Mouse (Mus musculus): ENCODE results near the gene Zfp784. TPM values are rescaled to one million over a fixed set of nuclear protein-coding genes. Genes with fewer than 3 reads are reported as not detected.

Gene Zfp784
- polyA plus RNA-seq (2014; fragmentation: Nextera tagmentation; extraction: Ambion mirVana): 7.0 and 8.9 TPM in 2 replicates

DNA sequence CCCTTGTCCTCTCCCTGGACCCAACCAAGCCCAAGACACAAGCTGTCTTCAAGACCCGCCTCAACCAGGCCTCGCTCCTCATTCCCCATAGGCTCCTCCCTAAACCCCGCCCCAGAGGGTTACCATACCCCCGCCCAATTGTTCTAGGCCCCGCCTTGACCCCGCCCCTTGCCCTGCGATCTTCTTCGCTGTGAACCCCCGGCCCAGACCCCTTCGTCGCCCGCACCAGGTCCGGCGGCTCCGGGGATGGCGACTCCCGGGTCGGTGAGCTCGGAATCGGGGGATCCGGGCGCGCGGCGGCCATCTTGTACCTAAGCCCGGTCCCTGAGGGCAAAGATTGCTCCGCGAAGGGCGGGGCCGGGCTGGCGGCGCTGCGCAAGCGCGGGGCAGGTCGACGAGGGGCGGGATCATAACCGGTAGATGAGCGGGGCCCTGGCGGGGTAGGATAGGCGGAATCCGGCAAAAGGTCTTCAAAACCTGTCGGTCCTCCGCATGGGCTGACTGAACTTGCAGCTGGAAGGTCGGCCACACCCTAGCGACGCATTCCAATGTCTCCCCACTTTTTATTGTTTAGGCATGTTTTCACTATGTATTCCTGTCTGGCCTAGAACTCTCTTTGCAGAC, at the start of gene Zfp784:
TSS of gene Zfp784 (minus strand) at position 338 of the 624 bp plus-strand sequence.
- Histone ChIP-seq H3K9me3 (ENCODE audit: control insufficient read depth, low read length) (no peaks in the 10 kb centered on the region), H3K27ac (peak within 1 kb of the TSS; percentile 96), H3K4me2 (replicated peaks) (peak within 1 kb of the TSS; percentile 64), H3K27me3 (ENCODE audit: control insufficient read depth, insufficient read depth, low read length) (no peaks in the 10 kb centered on the region), H3K4me3 (replicated peaks; ENCODE audit: low read length) (peak within 1 kb of the TSS; percentile 51), H3K9ac (peak within 1 kb of the TSS; percentile 72), H3K4me1 (replicated peaks; ENCODE audit: control insufficient read depth, insufficient read depth, low read length) (peaks cover 13% of the 10 kb centered on the region; the same call in 1 of the 2 replicates), H3K36me3 (replicated peaks; ENCODE audit: control insufficient read depth, insufficient read depth) (peaks cover 31% of the 10 kb centered on the region)
- ATAC-seq (ENCODE audit: low FRiP score) (peak; percentile 95), DNase-seq (ENCODE audit: low spot score) (peak; percentile 91)
- 2% methylated on average over 48 of the region's 48 CpGs for WGBS

DNA sequence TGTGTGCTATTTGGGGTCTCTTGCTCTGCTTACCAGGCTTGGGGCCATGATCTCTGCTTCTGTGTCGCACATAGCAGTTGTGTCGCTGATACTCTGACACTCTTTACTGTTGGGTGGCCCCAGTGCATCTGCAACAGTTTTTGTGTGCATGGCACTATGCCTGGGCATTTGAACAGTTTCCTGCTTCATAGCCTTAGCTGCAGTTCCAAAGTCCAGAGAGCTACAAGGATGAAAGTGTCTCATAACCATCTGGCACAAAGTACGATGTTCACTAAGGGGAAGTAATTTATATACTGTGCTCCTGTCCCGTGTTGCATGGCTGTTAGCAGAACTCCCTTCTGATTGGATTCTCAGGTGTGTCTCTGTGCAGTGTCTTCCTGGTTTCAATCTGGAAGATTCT, 49.6 kb upstream of the Zfp784 start:
- no peaks in the 10 kb centered on the region; the same call in 1 of the 2 replicates for H3K4me1 ChIP-seq (replicated peaks; ENCODE audit: control insufficient read depth, insufficient read depth, low read length)
- H3K27me3 ChIP-seq (ENCODE audit: control insufficient read depth, insufficient read depth, low read length): no peaks in the 10 kb centered on the region
- H3K9ac ChIP-seq: no peak overlapping the region
- ATAC-seq (ENCODE audit: low FRiP score) (no peak), DNase-seq (ENCODE audit: low spot score) (no peak)
- no peak overlapping the region for H3K27ac ChIP-seq
- H3K36me3 ChIP-seq (replicated peaks; ENCODE audit: control insufficient read depth, insufficient read depth): peaks cover 43% of the 10 kb centered on the region
- 88% methylated on average over 4 of the region's 4 CpGs for WGBS
- no peak overlapping the region for H3K4me2 ChIP-seq (replicated peaks)
- H3K9me3 ChIP-seq (ENCODE audit: control insufficient read depth, low read length): no peaks in the 10 kb centered on the region
- no peak overlapping the region for H3K4me3 ChIP-seq (replicated peaks; ENCODE audit: low read length)

DNA sequence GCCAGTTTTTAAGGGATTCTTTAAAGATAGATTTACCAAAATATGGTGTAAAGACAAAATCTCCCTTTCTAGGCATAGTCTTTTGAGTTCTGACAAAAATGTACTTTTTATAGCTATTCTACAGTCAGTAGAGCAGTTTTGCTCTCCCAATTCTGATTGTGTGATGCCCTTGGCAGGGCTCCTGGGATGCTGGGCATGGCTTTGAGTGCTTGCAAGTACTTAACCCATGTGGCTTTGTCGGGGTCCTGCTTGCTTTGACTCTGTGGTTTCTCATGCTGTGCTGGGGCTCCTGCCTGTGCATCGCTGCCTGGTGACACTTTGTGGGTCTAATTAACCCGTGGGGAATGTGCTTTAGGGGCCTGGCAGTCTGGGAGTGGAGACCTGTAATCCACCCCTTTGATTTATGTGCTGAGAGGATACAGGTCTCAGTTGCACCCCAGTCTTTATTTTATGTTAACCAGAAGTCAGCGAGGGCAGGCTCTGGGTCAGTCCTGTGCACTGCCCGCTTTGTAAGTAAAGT, 48.7 kb upstream of the Zfp784 start:
- Histone ChIP-seq H3K27ac (no peak overlapping the region), H3K27me3 (ENCODE audit: control insufficient read depth, insufficient read depth, low read length) (no peaks in the 10 kb centered on the region), H3K9me3 (ENCODE audit: control insufficient read depth, low read length) (no peaks in the 10 kb centered on the region), H3K4me3 (replicated peaks; ENCODE audit: low read length) (no peak overlapping the region), H3K4me2 (replicated peaks) (no peak overlapping the region), H3K36me3 (replicated peaks; ENCODE audit: control insufficient read depth, insufficient read depth) (peaks cover 34% of the 10 kb centered on the region), H3K9ac (no peak overlapping the region), H3K4me1 (replicated peaks; ENCODE audit: control insufficient read depth, insufficient read depth, low read length) (peaks cover 1% of the 10 kb centered on the region; the same call in 1 of the 2 replicates)
- 82% methylated on average over 5 of the region's 5 CpGs for WGBS
- ATAC-seq (ENCODE audit: low FRiP score): no peak
- DNase-seq (ENCODE audit: low spot score): no peak

DNA sequence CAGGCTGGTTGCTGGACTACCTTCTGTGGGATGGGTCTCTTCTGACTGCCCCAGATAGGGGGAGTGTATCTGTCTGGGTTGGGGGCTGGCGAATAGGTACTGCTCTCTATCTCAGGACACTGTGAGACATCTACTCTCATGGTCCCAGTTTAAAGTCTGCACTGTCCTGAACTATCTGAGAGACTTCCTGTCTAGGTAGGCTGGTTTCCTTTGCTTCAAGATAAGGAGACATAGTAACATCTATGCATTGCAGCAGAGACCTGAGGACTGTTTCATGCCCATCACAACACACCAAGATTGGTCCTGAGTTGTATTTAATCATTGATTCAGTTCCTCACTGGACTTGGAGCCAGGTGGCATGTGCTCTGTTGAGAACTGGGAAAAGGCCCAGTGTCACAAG, 47.3 kb upstream of the Zfp784 start:
- no peak for ATAC-seq (ENCODE audit: low FRiP score)
- H3K9me3 ChIP-seq (ENCODE audit: control insufficient read depth, low read length): no peaks in the 10 kb centered on the region
- no peak for DNase-seq (ENCODE audit: low spot score)

DNA sequence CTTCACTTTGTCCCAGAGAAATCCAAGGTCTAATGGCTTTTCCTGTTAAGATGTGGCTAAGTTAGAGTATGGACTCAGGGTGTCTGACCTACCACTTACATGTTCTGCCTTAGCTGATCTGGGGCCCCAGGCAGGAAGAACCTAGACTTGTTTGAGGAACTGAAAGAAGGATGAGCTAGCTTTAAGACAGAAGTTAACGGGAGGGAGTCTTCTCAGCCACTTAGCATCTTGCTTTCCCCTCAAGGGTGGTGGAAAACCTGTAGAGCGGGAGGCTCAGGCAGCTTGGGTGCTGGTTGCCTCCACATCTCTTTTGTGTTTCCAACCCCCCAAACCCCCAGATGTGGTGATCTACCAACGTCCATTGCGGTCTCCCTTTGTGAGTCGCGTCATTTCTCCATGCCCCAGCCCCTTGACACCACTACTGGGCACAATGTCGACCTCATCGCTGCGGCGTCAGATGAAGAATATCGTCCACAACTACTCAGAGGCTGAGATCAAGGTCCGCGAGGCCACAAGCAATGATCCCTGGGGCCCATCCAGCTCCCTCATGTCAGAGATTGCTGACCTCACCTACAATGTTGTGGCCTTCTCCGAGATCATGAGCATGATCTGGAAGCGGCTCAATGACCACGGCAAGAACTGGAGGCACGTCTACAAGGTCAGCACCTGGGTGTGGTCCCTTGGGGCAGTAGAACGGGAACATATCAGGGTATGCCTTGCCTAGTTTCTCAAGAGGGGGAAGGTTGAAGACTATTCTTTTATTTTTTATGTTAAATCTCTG, 45.3 kb upstream of the Zfp784 start:
- Histone ChIP-seq H3K27ac (no peak overlapping the region), H3K9me3 (ENCODE audit: control insufficient read depth, low read length) (no peaks in the 10 kb centered on the region), H3K36me3 (replicated peaks; ENCODE audit: control insufficient read depth, insufficient read depth) (peaks cover 32% of the 10 kb centered on the region), H3K4me3 (replicated peaks; ENCODE audit: low read length) (no peak overlapping the region), H3K4me1 (replicated peaks; ENCODE audit: control insufficient read depth, insufficient read depth, low read length) (peaks cover 15% of the 10 kb centered on the region), H3K27me3 (ENCODE audit: control insufficient read depth, insufficient read depth, low read length) (no peaks in the 10 kb centered on the region), H3K4me2 (replicated peaks) (no peak overlapping the region), H3K9ac (no peak overlapping the region)
- DNase-seq (ENCODE audit: low spot score): no peak
- ATAC-seq (ENCODE audit: low FRiP score): no peak
- WGBS: 94% methylated on average over 18 of the region's 18 CpGs

More for the DNA sequence above, 47.3 kb upstream of the Zfp784 start:
- Histone ChIP-seq H3K27me3 (ENCODE audit: control insufficient read depth, insufficient read depth, low read length) (no peaks in the 10 kb centered on the region), H3K9ac (no peak overlapping the region), H3K4me2 (replicated peaks) (no peak overlapping the region), H3K4me3 (replicated peaks; ENCODE audit: low read length) (no peak overlapping the region), H3K27ac (no peak overlapping the region), H3K4me1 (replicated peaks; ENCODE audit: control insufficient read depth, insufficient read depth, low read length) (peaks cover 15% of the 10 kb centered on the region), H3K36me3 (replicated peaks; ENCODE audit: control insufficient read depth, insufficient read depth) (peaks cover 27% of the 10 kb centered on the region)
- WGBS: 100% methylated on average over 1 of the region's 1 CpGs

DNA sequence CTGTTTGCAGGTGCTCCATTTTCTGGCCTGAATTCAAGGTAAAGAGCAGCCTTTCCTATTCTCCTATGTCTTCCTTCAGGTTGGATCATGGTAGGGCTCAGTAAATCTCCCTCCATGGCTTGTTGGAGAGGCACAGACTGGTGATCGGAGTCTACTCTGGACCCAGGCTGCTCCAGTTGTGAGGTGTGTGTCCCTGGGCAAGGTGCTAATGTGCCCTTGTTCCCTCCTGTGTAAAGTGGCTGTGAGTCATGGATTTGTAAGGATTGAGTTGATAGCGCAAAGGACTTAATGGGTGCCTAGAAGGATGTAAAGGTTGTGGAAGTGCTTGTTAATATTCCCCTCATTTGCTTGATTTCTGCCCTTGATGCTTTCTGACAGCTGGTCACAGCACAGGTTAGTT, 43.7 kb upstream of the Zfp784 start:
- Histone ChIP-seq H3K9me3 (ENCODE audit: control insufficient read depth, low read length) (no peaks in the 10 kb centered on the region), H3K36me3 (replicated peaks; ENCODE audit: control insufficient read depth, insufficient read depth) (peaks cover 48% of the 10 kb centered on the region), H3K4me3 (replicated peaks; ENCODE audit: low read length) (no peak overlapping the region), H3K27me3 (ENCODE audit: control insufficient read depth, insufficient read depth, low read length) (no peaks in the 10 kb centered on the region), H3K4me1 (replicated peaks; ENCODE audit: control insufficient read depth, insufficient read depth, low read length) (peaks cover 15% of the 10 kb centered on the region), H3K9ac (no peak overlapping the region), H3K27ac (no peak overlapping the region), H3K4me2 (replicated peaks) (peak overlapping the region; percentile 96)
- DNase-seq (ENCODE audit: low spot score) (no peak), ATAC-seq (ENCODE audit: low FRiP score) (no peak)
- WGBS: 98% methylated on average over 2 of the region's 2 CpGs

DNA sequence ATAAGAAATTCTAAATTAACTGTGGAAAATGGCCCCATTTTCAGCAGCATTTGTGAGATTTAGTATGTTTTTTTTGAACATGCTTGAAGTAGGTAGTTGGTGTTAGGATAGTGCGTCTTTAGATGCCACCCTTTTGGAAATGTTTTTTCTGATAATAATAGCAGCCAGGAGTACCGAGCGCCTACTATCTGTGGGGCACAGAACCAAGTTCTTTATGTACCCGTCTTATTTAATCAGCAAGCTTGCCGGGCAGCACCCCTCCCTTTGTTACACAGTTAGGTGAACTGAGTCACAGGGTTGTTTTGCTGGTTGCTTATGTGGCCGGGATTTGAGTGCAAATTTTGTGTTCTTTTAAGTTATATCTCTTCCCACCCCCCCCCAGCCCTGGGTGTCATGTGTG, 43.0 kb upstream of the Zfp784 start:
- Histone ChIP-seq H3K4me1 (replicated peaks; ENCODE audit: control insufficient read depth, insufficient read depth, low read length) (peaks cover 15% of the 10 kb centered on the region), H3K9ac (peak overlapping the region; percentile 99), H3K9me3 (ENCODE audit: control insufficient read depth, low read length) (no peaks in the 10 kb centered on the region), H3K27me3 (ENCODE audit: control insufficient read depth, insufficient read depth, low read length) (no peaks in the 10 kb centered on the region), H3K4me3 (replicated peaks; ENCODE audit: low read length) (peak overlapping the region; percentile 99), H3K36me3 (replicated peaks; ENCODE audit: control insufficient read depth, insufficient read depth) (peaks cover 54% of the 10 kb centered on the region), H3K4me2 (replicated peaks) (peak overlapping the region; percentile 96), H3K27ac (peak overlapping the region; percentile 89; the same call in 1 of the 2 replicates)
- DNase-seq (ENCODE audit: low spot score) (no peak), ATAC-seq (ENCODE audit: low FRiP score) (no peak)
- 73% methylated on average over 6 of the region's 6 CpGs for WGBS

DNA sequence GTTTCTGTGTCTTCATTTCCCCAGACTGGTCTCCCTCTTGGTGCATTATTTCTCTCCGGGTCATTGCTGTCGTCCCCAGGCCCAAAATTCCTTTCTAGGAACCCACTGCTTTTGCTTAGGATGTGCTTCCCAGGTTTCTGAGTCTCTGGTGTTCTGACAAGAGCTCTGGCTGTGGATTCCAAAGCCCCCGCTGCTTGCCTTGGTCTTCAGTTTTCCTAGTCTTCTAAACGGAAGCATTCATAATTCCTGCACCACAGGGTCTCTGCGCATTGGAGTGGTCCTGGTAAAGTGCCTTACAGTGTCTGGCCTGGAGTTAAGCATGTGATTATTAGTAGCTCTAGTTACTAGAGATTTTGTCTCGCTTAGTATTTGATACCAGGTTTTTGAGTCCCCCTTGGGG, 42.6 kb upstream of the Zfp784 start:
- DNase-seq (ENCODE audit: low spot score) (no peak), ATAC-seq (ENCODE audit: low FRiP score) (no peak)
- H3K36me3 ChIP-seq (replicated peaks; ENCODE audit: control insufficient read depth, insufficient read depth): peaks cover 53% of the 10 kb centered on the region
- H3K9ac ChIP-seq: peak overlapping the region; percentile 99
- H3K9me3 ChIP-seq (ENCODE audit: control insufficient read depth, low read length): no peaks in the 10 kb centered on the region
- H3K27me3 ChIP-seq (ENCODE audit: control insufficient read depth, insufficient read depth, low read length): no peaks in the 10 kb centered on the region
- H3K4me1 ChIP-seq (replicated peaks; ENCODE audit: control insufficient read depth, insufficient read depth, low read length): peaks cover 15% of the 10 kb centered on the region
- WGBS: 19% methylated on average over 6 of the region's 6 CpGs
- peak overlapping the region; percentile 89 for H3K27ac ChIP-seq
- H3K4me3 ChIP-seq (replicated peaks; ENCODE audit: low read length): peak overlapping the region; percentile 99
- H3K4me2 ChIP-seq (replicated peaks): peak overlapping the region; percentile 96

DNA sequence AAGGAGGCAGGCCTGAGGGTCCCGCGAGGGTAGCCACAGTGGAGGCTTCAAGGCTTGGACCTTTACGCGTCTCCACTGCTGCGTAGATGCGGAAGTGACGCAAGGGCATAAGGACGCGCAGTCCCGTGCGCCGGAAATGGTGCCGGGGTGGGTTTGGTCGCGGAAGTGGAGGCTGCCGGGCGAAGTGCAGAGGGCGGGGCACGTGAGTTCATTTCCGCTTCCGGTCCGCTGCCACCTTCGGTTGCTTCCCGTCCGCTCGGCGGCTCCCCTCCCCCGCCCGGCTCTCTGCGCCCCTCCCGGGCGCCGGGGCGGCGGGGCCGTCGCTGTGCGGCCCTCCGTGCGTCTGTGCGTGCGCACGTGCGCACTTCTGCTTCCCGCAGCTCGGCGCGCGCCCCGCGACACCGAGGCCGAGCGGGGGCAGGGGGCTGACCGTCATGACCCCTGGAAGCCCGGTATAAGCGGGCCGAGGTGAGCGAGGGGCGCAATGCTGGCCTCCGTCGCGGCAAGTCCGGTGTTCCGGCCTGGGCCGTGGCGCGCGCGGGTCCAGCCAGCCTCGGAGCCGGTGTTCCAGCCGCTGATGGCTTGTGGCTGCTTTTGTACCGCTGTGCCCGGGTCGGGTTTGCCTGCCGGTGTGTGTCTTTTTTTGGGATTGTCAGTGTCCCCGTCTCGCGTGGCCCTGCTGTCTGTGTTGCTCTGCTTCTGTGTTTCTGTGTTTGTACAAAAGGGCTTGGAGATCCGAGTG, 41.9 kb upstream of the Zfp784 start, which contains the start of gene Epn1:
TSS of gene Epn1 (plus strand) at position 226 of the 742 bp plus-strand sequence.
- Histone ChIP-seq H3K36me3 (replicated peaks; ENCODE audit: control insufficient read depth, insufficient read depth) (peaks cover 58% of the 10 kb centered on the region), H3K4me2 (replicated peaks) (peak within 1 kb of the TSS; percentile 96), H3K4me1 (replicated peaks; ENCODE audit: control insufficient read depth, insufficient read depth, low read length) (peaks cover 15% of the 10 kb centered on the region), H3K27ac (peak within 1 kb of the TSS; percentile 89), H3K4me3 (replicated peaks; ENCODE audit: low read length) (peak within 1 kb of the TSS; percentile 99), H3K9ac (peak within 1 kb of the TSS; percentile 99), H3K27me3 (ENCODE audit: control insufficient read depth, insufficient read depth, low read length) (no peaks in the 10 kb centered on the region), H3K9me3 (ENCODE audit: control insufficient read depth, low read length) (no peaks in the 10 kb centered on the region)
- under 1% methylated on average over 62 of the region's 81 CpGs for whole genome bisulfite sequencing
- ATAC-seq (ENCODE audit: low FRiP score) (peak; percentile 97), DNase-seq (ENCODE audit: low spot score) (peak; percentile 98)
